Mouse (Mus musculus): Measurements from ENCODE around the gene Usp6nl. TPM values are rescaled to one million over a fixed set of nuclear protein-coding genes. Genes with fewer than 3 reads are reported as not detected.

Usp6nl gene
- total RNA-seq, 1 experiment, result 9.1 TPM

GRCm38 (mm10) chr2:6481966-6482365, 159.5 kb downstream of the Usp6nl start:
- in situ Hi-C loops (cut with MboI; ENCODE audit: low sequenced_read_pairs in 2 of 2, unreplicated experiment in 2 of 2), result no loop called here
- Histone ChIP-seq H3K9me3 (ENCODE audit: control insufficient read depth, insufficient read depth, low read depth, low read length) (no peaks in the 10 kb centered on the region), H3K27ac (ENCODE audit: insufficient read depth, low read depth, low read length, poor library complexity, severe bottlenecking) (no peak overlapping the region), H3K4me3 (ENCODE audit: insufficient read depth in 1 of 2, low read depth in 1 of 2, low read length in 2 of 2, poor library complexity in 1 of 2, severe bottlenecking in 1 of 2) (no peak overlapping the region), H3K4me1 (ENCODE audit: control insufficient read depth in 2 of 2, insufficient read depth in 2 of 2, low read length in 2 of 2, poor library complexity in 1 of 2) (no peaks in the 10 kb centered on the region), H3K36me3 (ENCODE audit: control insufficient read depth, insufficient read depth, low read length, poor library complexity, severe bottlenecking) (no peaks in the 10 kb centered on the region), H3K9ac (ENCODE audit: insufficient read depth, low read depth, low read length, poor library complexity, severe bottlenecking) (no peak overlapping the region)
- TF ChIP-seq ZC3H11A (IDR thresholded peaks at IDR 0.05; ENCODE audit: borderline replicate concordance, low read depth, low read length), result no peak
- no peak for TF ChIP-seq HCFC1 (IDR thresholded peaks at IDR 0.05; ENCODE audit: borderline replicate concordance, insufficient read depth, low read length)
- DNase-seq (ENCODE audit: low read depth, low spot score), result no peak

DNA sequence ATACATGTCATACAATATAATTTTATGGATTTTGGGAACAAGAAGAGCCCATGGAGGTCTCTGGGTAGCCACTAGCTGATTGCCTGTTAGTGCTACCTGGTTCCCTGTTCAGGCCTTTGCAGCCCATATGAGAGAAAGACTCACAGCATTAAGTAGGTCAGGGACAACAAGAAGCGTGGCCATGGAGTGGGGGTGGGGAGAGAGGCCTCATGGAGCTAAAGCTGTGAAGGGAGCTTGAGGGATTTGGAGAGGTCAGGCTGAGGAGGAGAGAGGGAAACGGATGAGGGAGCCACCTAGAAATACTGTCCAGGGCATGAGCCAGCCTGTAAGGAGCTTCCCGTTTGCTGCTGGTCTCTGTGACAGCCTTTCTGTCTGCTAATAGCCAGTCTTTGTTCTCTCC, 159.9 kb downstream of the Usp6nl start:
- no peaks in the 10 kb centered on the region for H3K36me3 ChIP-seq (ENCODE audit: control insufficient read depth, insufficient read depth, low read length, poor library complexity, severe bottlenecking)
- no peak overlapping the region for H3K4me3 ChIP-seq (ENCODE audit: insufficient read depth in 1 of 2, low read depth in 1 of 2, low read length in 2 of 2, poor library complexity in 1 of 2, severe bottlenecking in 1 of 2)
- H3K9me3 ChIP-seq (ENCODE audit: control insufficient read depth, insufficient read depth, low read depth, low read length), result no peaks in the 10 kb centered on the region
- in situ Hi-C loops (cut with MboI; ENCODE audit: low sequenced_read_pairs in 2 of 2, unreplicated experiment in 2 of 2), result no loop called here
- H3K4me1 ChIP-seq (ENCODE audit: control insufficient read depth in 2 of 2, insufficient read depth in 2 of 2, low read length in 2 of 2, poor library complexity in 1 of 2), result no peaks in the 10 kb centered on the region
- no peak for DNase-seq (ENCODE audit: low read depth, low spot score)
- TF ChIP-seq CHD2 (IDR thresholded peaks at IDR 0.05; ENCODE audit: low read depth, low read length) (no peak), MAFK (IDR thresholded peaks at IDR 0.05; ENCODE audit: insufficient read depth, low read depth, low read length) (no peak)
- H3K9ac ChIP-seq (ENCODE audit: insufficient read depth, low read depth, low read length, poor library complexity, severe bottlenecking), result no peak overlapping the region
- no peak overlapping the region for H3K27ac ChIP-seq (ENCODE audit: insufficient read depth, low read depth, low read length, poor library complexity, severe bottlenecking)

DNA sequence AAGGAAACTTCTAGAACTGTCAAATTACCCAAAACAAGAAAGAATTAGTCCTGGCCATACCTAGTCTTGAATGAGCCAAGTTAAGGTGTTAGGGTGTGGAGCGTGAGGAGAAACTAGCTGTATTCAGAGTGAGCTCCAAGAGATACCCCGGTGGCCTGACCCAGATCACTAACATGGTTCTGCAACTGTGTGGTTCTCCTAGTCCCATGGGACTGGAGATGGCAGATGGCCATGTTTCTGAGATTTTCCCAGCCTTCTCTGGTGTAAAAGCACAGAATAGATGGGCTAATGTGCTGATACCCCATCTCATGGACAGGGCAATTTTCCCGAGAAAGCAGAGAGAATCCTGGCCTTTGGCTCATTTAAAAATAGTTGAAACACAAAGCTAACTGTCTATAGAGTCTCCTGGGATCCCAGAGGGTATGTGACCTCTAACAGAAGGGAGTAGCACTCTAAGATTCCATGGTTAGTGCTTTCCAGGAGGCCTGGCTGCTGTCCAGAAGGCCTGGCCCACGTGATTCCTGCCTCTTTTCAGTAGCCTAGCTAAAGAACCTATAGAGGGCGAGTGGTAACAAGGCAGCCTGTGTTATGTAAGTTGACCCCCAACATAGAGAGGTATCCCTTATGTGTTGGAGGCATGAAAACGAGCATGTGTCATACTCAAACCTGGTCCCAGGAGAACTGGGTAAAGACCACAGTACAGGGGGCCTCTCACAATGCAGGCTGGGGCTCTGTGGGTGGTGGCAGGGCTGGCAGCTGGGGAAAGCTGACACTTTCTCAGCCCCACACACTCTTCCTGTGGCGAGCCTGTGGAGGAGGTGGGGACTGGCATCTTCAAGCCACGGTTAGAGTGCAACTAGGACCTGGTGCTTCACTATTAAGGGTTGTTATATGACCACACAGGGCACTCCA, 160.9 kb downstream of the Usp6nl start:
- Histone ChIP-seq H3K4me3 (ENCODE audit: insufficient read depth in 1 of 2, low read depth in 1 of 2, low read length in 2 of 2, poor library complexity in 1 of 2, severe bottlenecking in 1 of 2) (no peak overlapping the region), H3K4me1 (ENCODE audit: control insufficient read depth in 2 of 2, insufficient read depth in 2 of 2, low read length in 2 of 2, poor library complexity in 1 of 2) (no peaks in the 10 kb centered on the region), H3K27ac (ENCODE audit: insufficient read depth, low read depth, low read length, poor library complexity, severe bottlenecking) (no peak overlapping the region), H3K9ac (ENCODE audit: insufficient read depth, low read depth, low read length, poor library complexity, severe bottlenecking) (no peak overlapping the region), H3K9me3 (ENCODE audit: control insufficient read depth, insufficient read depth, low read depth, low read length) (no peaks in the 10 kb centered on the region), H3K36me3 (ENCODE audit: control insufficient read depth, insufficient read depth, low read length, poor library complexity, severe bottlenecking) (no peaks in the 10 kb centered on the region)
- TF ChIP-seq ZNF384 (IDR thresholded peaks at IDR 0.05; ENCODE audit: low read depth, low read length), result no peak
- in situ Hi-C loops (cut with MboI; ENCODE audit: low sequenced_read_pairs in 2 of 2, unreplicated experiment in 2 of 2), result no loop called here
- no peak for DNase-seq (ENCODE audit: low read depth, low spot score)

DNA sequence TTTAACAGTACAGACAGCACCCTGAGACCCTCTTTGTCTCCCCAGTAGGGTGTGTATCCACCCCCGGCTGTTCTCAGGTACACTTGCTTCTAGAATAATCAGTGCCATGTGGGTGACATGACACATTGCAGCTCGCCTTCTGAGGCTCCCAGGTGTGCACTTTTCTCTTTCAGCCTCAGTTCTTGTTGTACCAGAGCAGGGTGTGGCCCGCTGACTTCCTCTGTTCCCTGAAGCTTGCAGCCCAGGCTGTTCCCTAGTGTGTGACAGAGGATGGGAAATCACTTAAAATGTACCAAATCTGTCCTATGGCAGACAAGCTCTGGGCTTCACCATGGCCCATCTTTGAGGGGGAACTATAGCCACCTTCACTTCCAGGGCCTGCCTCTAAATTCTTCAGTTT, 161.7 kb downstream of the Usp6nl start:
- Histone ChIP-seq H3K4me3 (ENCODE audit: insufficient read depth in 1 of 2, low read depth in 1 of 2, low read length in 2 of 2, poor library complexity in 1 of 2, severe bottlenecking in 1 of 2) (no peak overlapping the region), H3K27ac (ENCODE audit: insufficient read depth, low read depth, low read length, poor library complexity, severe bottlenecking) (no peak overlapping the region), H3K9me3 (ENCODE audit: control insufficient read depth, insufficient read depth, low read depth, low read length) (no peaks in the 10 kb centered on the region), H3K9ac (ENCODE audit: insufficient read depth, low read depth, low read length, poor library complexity, severe bottlenecking) (no peak overlapping the region), H3K4me1 (ENCODE audit: control insufficient read depth in 2 of 2, insufficient read depth in 2 of 2, low read length in 2 of 2, poor library complexity in 1 of 2) (no peaks in the 10 kb centered on the region), H3K36me3 (ENCODE audit: control insufficient read depth, insufficient read depth, low read length, poor library complexity, severe bottlenecking) (no peaks in the 10 kb centered on the region)
- TF ChIP-seq CHD2 (IDR thresholded peaks at IDR 0.05; ENCODE audit: low read depth, low read length) (no peak), MAFK (IDR thresholded peaks at IDR 0.05; ENCODE audit: insufficient read depth, low read depth, low read length) (no peak), HCFC1 (IDR thresholded peaks at IDR 0.05; ENCODE audit: borderline replicate concordance, insufficient read depth, low read length) (no peak), ZC3H11A (IDR thresholded peaks at IDR 0.05; ENCODE audit: borderline replicate concordance, low read depth, low read length) (no peak)
- in situ Hi-C loops (cut with MboI; ENCODE audit: low sequenced_read_pairs in 2 of 2, unreplicated experiment in 2 of 2), result no loop called here
- DNase-seq (ENCODE audit: low read depth, low spot score), result no peak
